Mouse (Mus musculus) lung, postnatal 25 days (tissue): Measurements from ENCODE around the gene Pet2.

Experiments used
- DNase-seq: peaks from one replicate; pipeline ENCODE4 v3.0.0; 2022; ENCODE audit warnings: low spot score

The Pet2 gene

DNA sequence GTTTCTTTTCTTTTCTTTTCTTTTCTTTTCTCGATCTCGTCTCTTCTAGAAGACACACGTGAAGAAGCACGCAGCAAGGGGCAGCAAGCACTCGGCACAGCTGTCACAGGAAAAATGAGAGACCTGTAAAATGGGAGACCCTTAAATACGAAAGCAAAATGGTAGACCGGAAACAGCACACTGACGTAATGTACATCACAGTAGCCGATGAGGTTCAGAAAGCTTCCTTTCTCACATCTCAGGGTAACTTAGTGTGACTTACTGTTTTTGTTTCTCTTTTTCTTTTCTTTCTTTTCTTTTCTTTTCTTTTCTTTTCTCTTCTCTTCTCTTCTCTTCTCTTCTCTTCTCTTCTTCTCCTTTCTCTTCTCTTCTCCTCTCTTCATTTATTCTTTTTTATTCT, at the start of gene Pet2:
Gene Pet2, minus strand, starts transcription at position 101 of the 400 bp plus-strand sequence.
- DNase-seq = no peak
